Comparison of ENCODE assay signal across 21 mouse cellular contexts in the genomic region with DNA sequence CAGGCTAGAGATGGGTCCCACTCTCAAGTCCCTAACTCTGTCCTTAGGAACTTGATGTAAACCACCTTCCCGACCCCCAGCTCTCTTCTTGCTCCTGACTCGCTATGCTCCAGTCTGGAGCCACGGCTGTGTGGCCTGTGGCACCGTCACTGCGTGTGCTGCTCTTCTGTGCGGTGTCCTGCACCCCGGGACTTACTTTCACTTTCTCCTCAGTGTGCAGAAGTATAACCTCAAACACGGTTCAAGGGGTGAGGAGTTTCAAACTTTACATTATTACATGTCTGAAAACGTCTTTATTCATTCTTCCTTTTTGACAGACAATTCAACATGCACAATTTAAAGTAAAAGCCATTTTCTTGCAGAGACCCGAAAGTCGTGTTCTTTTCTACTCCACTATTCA. TPM values are rescaled to one million over a fixed set of nuclear protein-coding genes. Genes with fewer than 3 reads are reported as not detected.
DNase-seq lines count a peak whose midpoint lies in the region; ATAC-seq and TF ChIP-seq lines count a peak whose summit lies in the region.
"Had no signal": no experiment of that assay in that cellular context is flagged by ENCODE, and none has a peak within 500 bp of the region (broad histone marks: within the 10 kb centered on the region; RNA-seq: fewer than 3 reads in every experiment).

No protein-coding gene starts in this region.

- DNase-seq in adrenal gland, postnatal 36 days: peak; percentile 19 to 26
- no peak for DNase-seq in adrenal gland, postnatal 4 days (ENCODE audit: low spot score in 2 of 2)
- DNase-seq in 416B (ENCODE audit: low read depth): peak; percentile 45
- no peak for DNase-seq in forebrain, embryonic 10.5 days (ENCODE audit: extremely low spot score, low spot score)
- DNase-seq in midbrain, postnatal 0 days (ENCODE audit: low spot score): no peak
- DNase-seq in lung, postnatal 14 days: no peak
- DNase-seq: adrenal gland, postnatal 14 days; cerebellum, adult 2 months; thymus, postnatal 4 days had no signal

- no peaks in the 10 kb centered on the region for H3K79me2 ChIP-seq in macrophage (ENCODE audit: inconsistent target)

- peak overlapping the region; percentile 40 for H3K4me3 ChIP-seq in bone marrow, adult 2 months (replicated peaks; ENCODE audit: control insufficient read depth, low read depth, low read length)
- peak overlapping the region; percentile 2; the same call in 1 of the 2 replicates for H3K4me3 ChIP-seq in macrophage (ENCODE audit: inconsistent target)
- no peak overlapping the region for H3K4me3 ChIP-seq in forebrain, embryonic 10.5 days
- no peak overlapping the region for H3K4me3 ChIP-seq in midbrain, postnatal 0 days (ENCODE audit: low read depth, low read length)
- H3K4me3 ChIP-seq: embryonic facial prominence, embryonic 10.5 days; forebrain, embryonic 12.5 days; heart, embryonic 12.5 days; hindbrain, embryonic 13.5 days; kidney, embryonic 15.5 days; limb, embryonic 10.5 days; midbrain, embryonic 12.5 days had no signal

- no peaks in the 10 kb centered on the region for H3K36me3 ChIP-seq in macrophage (ENCODE audit: inconsistent target)
- peaks cover 90% of the 10 kb centered on the region for H3K36me3 ChIP-seq in forebrain, embryonic 10.5 days (replicated peaks)
- peaks cover 70% of the 10 kb centered on the region for H3K36me3 ChIP-seq in midbrain, postnatal 0 days (ENCODE audit: insufficient read depth, low read length)

- WGBS in bone marrow, adult 2 months: 46% methylated on average over 11 of the region's 11 CpGs
- 42% methylated on average over 11 of the region's 11 CpGs for WGBS in macrophage (ENCODE audit: missing documents)
- 89% methylated on average over 11 of the region's 11 CpGs for WGBS in forebrain, embryonic 10.5 days
- WGBS in midbrain, postnatal 0 days: 92% methylated on average over 11 of the region's 11 CpGs

- no peak for ATAC-seq in midbrain, postnatal 0 days (ENCODE audit: low FRiP score)
- ATAC-seq: intestine, embryonic 16.5 days; lung, postnatal 0 days had no signal

- H3K4me2 ChIP-seq in midbrain, postnatal 0 days (ENCODE audit: low read depth, low read length, poor library complexity, severe bottlenecking): no peak overlapping the region
- H3K4me2 ChIP-seq: forebrain, embryonic 12.5 days; heart, embryonic 12.5 days; hindbrain, embryonic 13.5 days; kidney, embryonic 15.5 days; midbrain, embryonic 12.5 days had no signal

- no peak for TF ChIP-seq POLR2A in bone marrow, adult 2 months (IDR thresholded peaks at IDR 0.05; ENCODE audit: borderline replicate concordance, control insufficient read depth, low read depth, low read length)

- H3K27me3 ChIP-seq in forebrain, embryonic 10.5 days (ENCODE audit: poor library complexity, severe bottlenecking): no peaks in the 10 kb centered on the region
- H3K27me3 ChIP-seq in midbrain, postnatal 0 days (ENCODE audit: insufficient read depth, low read length): no peaks in the 10 kb centered on the region
- H3K27me3 ChIP-seq: forebrain, embryonic 12.5 days; heart, embryonic 12.5 days; hindbrain, embryonic 13.5 days; kidney, embryonic 15.5 days; midbrain, embryonic 12.5 days had no signal

- H3K9ac ChIP-seq in midbrain, postnatal 0 days (replicated peaks; ENCODE audit: low read length, poor library complexity, severe bottlenecking): no peak overlapping the region
- H3K9ac ChIP-seq: forebrain, embryonic 12.5 days; heart, embryonic 12.5 days; hindbrain, embryonic 13.5 days; kidney, embryonic 15.5 days; liver, embryonic 14.5 days; midbrain, embryonic 12.5 days had no signal

- H3K27ac ChIP-seq in bone marrow, adult 2 months (ENCODE audit: control insufficient read depth, insufficient read depth, low read depth, low read length, poor library complexity): no peak overlapping the region
- H3K27ac ChIP-seq in macrophage: no peak overlapping the region
- H3K27ac ChIP-seq in forebrain, embryonic 10.5 days: no peak overlapping the region
- H3K27ac ChIP-seq in midbrain, postnatal 0 days (ENCODE audit: low read depth, low read length): no peak overlapping the region
- H3K27ac ChIP-seq: embryonic facial prominence, embryonic 10.5 days; forebrain, embryonic 12.5 days; hindbrain, embryonic 13.5 days; kidney, embryonic 15.5 days; limb, embryonic 10.5 days; liver, embryonic 14.5 days; midbrain, embryonic 12.5 days had no signal

- no peaks in the 10 kb centered on the region for H3K9me3 ChIP-seq in forebrain, embryonic 10.5 days
- H3K9me3 ChIP-seq in midbrain, postnatal 0 days (ENCODE audit: low read length): no peaks in the 10 kb centered on the region
- H3K9me3 ChIP-seq: embryonic facial prominence, embryonic 10.5 days; forebrain, embryonic 12.5 days; heart, embryonic 12.5 days; hindbrain, embryonic 13.5 days; kidney, embryonic 15.5 days; limb, embryonic 10.5 days; midbrain, embryonic 12.5 days had no signal

- no peaks in the 10 kb centered on the region for H3K4me1 ChIP-seq in bone marrow, adult 2 months (ENCODE audit: control insufficient read depth, insufficient read depth, low read length)
- H3K4me1 ChIP-seq in forebrain, embryonic 10.5 days: no peaks in the 10 kb centered on the region
- H3K4me1 ChIP-seq in midbrain, postnatal 0 days (ENCODE audit: insufficient read depth, low read length): no peaks in the 10 kb centered on the region
- H3K4me1 ChIP-seq: embryonic facial prominence, embryonic 10.5 days; forebrain, embryonic 12.5 days; hindbrain, embryonic 13.5 days; kidney, embryonic 15.5 days; limb, embryonic 10.5 days; midbrain, embryonic 12.5 days had no signal

- no peak for TF ChIP-seq CTCF in bone marrow, adult 2 months (IDR thresholded peaks at IDR 0.05; ENCODE audit: control insufficient read depth, insufficient read depth, low read length)
- no peak for TF ChIP-seq CTCF in midbrain, postnatal 0 days (IDR thresholded peaks at IDR 0.05)

RNA-seq across cellular contexts. Expression of a gene that starts 51.0 kb away (rescaled TPM):
- total RNA-seq in adrenal gland, postnatal 36 days (2021): 1 to 10 TPM; 1.2 to 1.4 TPM
- total RNA-seq in adrenal gland, postnatal 4 days (2021): 1 to 10 TPM; 2.2 to 2.4 TPM
- 1.7 and 4.1 TPM in 2 replicates for polyA plus RNA-seq in bone marrow, adult 2 months (2011; ENCODE audit: insufficient read depth, insufficient read length, low replicate concordance, missing spikeins)
- under 1 TPM in 10 of 26 experiments, not detected in 16; 0.12 to 0.61 (median 0.25) TPM for total RNA-seq in macrophage (2018; cell fraction: chromatin; rRNA removed)
- under 1 TPM in 2 of 26 experiments, not detected in 24; 0.05 TPM for total RNA-seq in macrophage (2018; cell fraction: cytosol; rRNA removed)
- total RNA-seq in macrophage (2018; cell fraction: nucleus; rRNA removed): under 1 TPM in 7 of 26 experiments, not detected in 19; 0.12 to 0.33 (median 0.17) TPM
- polyA plus RNA-seq in macrophage (2018): not detected in 3 replicates
- polyA plus RNA-seq in forebrain, embryonic 10.5 days (2016; fragmentation: Nextera tagmentation; extraction: Ambion mirVana): 1.0 and 1.5 TPM in 2 replicates
- total RNA-seq in midbrain, postnatal 0 days (2014; rRNA removed): 14.8 and 17.2 TPM in 2 replicates
- 9.5 and 9.7 TPM in 2 replicates for polyA plus RNA-seq in midbrain, postnatal 0 days (2015; fragmentation: Nextera tagmentation; extraction: Ambion mirVana)

Comparison
In these comparisons a context has a peak if more than half of its experiments do, and no peak if none do; other contexts are left out.
1. DNase-seq: peak in adrenal gland, postnatal 36 days (2 of 2) and 416B (single experiment); none in adrenal gland, postnatal 4 days (0 of 2), forebrain, embryonic 10.5 days (single experiment), midbrain, postnatal 0 days (single experiment) and lung, postnatal 14 days (single experiment).
2. H3K4me3 ChIP-seq: peak in bone marrow, adult 2 months (single experiment) and macrophage (single experiment); none in forebrain, embryonic 10.5 days (single experiment) and midbrain, postnatal 0 days (single experiment).